16 mouse cellular contexts compared by ENCODE assay signal in the genomic region with DNA sequence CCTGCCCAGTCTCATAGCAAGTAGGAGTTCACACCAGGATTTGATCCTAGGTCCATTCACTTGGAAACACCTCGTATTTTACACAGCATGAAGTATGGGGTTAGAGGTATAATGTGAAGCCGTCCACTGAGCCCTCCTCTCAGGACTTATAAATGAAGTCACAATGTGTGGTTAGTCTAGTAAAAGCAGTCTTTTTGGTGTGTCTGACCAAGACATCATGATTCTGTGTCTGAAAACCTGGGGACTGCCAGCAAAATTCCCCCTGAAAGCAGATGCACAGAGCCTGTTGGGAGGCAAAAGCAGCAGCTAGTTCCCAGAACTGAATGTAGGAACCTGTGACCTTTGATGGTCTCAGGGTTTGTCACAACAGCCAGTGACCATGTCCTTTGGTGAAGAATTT.
"Had no signal": no experiment of that assay in that cellular context is flagged by ENCODE, and none has a peak within 500 bp of the region (broad histone marks: within the 10 kb centered on the region; RNA-seq: fewer than 3 reads in every experiment).

No protein-coding gene starts in this region.

- H3K27me3 ChIP-seq: neural tube, embryonic 13.5 days; neural tube, embryonic 15.5 days; stomach, embryonic 15.5 days had no signal

- H3K4me1 ChIP-seq: neural tube, embryonic 13.5 days; neural tube, embryonic 15.5 days; stomach, embryonic 15.5 days had no signal

- H3K27ac ChIP-seq: neural tube, embryonic 13.5 days; neural tube, embryonic 15.5 days; stomach, embryonic 15.5 days; stomach, postnatal 0 days had no signal

- H3K4me2 ChIP-seq: neural tube, embryonic 13.5 days; neural tube, embryonic 15.5 days; stomach, embryonic 15.5 days had no signal

- H3K4me3 ChIP-seq: neural tube, embryonic 13.5 days; neural tube, embryonic 15.5 days; stomach, embryonic 15.5 days had no signal

- H3K9me3 ChIP-seq: neural tube, embryonic 13.5 days; neural tube, embryonic 15.5 days; stomach, embryonic 15.5 days had no signal

- H3K36me3 ChIP-seq: neural tube, embryonic 13.5 days; neural tube, embryonic 15.5 days; stomach, embryonic 15.5 days had no signal

- H3K9ac ChIP-seq: neural tube, embryonic 13.5 days; neural tube, embryonic 15.5 days; stomach, embryonic 15.5 days had no signal

- DNase-seq: retina, postnatal 1 day; right cerebral cortex, adult 18-20 months; right cerebral cortex, postnatal 14 days; right cerebral cortex, postnatal 25 days; right cerebral cortex, postnatal 4 days; spleen, adult 18-20 months; thymus, adult 18-20 months; thymus, adult 2 months; thymus, postnatal 14 days; thymus, postnatal 25 days; thymus, postnatal 36 days; thymus, postnatal 4 days had no signal
